Mouse (Mus musculus) left cerebral cortex, adult 8-10 months (tissue): ENCODE results near the gene Ero1lb. TPM values are rescaled to one million over a fixed set of nuclear protein-coding genes. Genes with fewer than 3 reads are reported as not detected.

Experiments used
- DNase-seq, 2 experiments: peaks; one replicate each; pipeline ENCODE4 v3.0.0; 2022; ENCODE audit warnings: low spot score in 2 of 2
- total RNA-seq, 4 experiments: library from RNA; stranded (reverse); gene quantifications; 2 replicates each; pipeline ENCODE4 v1.2.4; 2022

The Ero1lb gene
- 10 to 100 TPM; 11.5 to 12.5 (median 12.2) TPM for total RNA-seq

- DNase-seq, result peak; percentile 89 to 100
Observed at GRCm38 (mm10) chr13:12565621-12566390, at the start of gene Ero1lb. Gene Ero1lb, plus strand, starts transcription at chr13:12565874.

DNA sequence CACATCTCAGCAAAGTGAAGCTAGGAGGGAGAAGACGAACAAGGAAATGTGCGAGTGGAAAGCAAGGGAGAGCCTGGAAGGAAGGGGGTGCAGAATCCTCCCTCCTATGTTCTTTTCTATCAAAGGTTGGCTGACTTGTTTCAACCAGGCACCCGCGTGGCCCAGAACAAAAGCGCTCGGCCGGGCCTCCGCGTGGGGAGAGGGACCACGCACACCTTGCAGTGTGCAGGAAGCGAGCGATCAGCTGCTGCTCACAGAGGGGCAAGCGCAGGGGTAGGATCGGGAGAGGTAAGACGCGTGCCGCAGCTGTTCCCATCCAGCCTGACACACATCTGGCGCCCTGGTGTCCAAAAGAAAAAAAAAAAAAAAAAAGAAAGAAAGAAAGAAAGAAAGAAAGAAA is 46.3 kb upstream of the Ero1lb start:
- no peak for DNase-seq

DNA sequence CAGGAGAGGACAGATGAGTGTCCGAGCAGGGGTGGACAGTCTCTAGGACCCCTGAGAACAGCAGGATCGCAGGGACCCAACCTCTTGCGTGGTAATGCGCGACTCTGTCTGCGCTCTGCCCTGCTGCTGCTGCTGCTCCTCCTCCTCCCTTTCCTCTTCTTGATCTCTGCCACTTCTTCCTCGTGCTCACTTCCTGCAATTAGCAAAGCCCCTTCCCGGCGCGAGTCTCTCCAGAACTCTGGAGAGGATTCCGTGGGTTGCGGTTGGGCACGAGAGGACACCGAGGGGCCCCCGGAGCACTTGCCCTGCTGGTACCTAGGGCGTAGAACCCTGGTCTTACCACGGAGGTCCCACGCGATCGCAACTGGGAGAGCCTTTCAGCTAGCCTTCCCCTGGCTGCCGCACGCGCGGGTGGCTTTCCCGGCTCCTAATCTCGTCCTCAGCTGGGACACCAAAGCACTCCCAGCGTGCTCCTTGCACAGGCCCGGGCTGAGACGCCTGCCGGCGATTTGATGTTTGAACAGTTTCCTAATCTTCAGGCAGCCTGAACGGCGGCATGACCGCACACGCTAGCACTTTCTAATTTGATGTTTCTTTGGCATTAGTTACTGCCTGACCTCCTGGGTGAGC is 45.6 kb upstream of the Ero1lb start, which contains the start of gene Edaradd:
Gene Edaradd, minus strand, starts transcription at position 484 of the 630 bp plus-strand sequence.
- DNase-seq, result peak in 1 of 2 experiments; percentile 18

GRCm38 (mm10) chr13:12522346-12522745 is 43.3 kb upstream of the Ero1lb start:
- DNase-seq, result no peak

DNA sequence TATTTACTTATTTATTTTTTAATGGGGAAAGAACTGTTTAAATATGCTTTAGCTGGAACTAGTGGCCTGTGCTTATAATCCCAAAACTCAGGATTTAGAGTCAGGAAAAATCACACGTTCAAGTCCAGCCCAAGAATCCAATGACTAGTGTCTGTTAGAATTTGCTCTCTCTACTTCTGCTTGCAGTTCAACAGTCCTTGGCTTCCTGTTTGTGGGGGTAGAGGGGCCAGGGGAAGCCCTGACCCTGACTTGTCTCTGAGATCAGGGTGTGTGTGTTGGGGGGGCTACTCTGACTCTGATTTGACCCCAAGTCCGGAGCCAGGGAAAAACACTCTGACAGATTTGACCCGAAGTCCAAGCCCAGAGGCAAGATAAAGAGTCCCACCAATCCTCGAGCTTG is 40.0 kb upstream of the Ero1lb start:
- no peak for DNase-seq

DNA sequence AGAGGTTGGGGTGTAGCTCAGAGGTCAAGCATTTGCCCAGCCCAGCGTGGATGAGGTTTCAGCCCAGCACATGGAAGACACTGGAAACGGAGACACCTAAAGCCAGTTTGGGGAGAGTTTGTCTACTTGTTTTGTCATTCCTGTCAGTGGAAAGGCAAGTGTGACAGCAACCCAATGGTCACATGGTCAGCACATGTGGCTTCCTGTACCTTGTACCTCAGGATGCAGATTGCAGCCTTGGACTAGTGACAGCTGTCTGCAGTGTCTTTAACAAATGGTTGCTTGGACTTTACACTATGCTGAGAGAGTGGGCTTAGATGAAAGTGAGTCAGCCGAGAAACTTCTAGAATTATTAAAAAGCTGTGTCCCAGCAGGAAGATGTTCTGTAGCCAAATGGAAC is 31.0 kb upstream of the Ero1lb start:
- DNase-seq, result no peak

DNA sequence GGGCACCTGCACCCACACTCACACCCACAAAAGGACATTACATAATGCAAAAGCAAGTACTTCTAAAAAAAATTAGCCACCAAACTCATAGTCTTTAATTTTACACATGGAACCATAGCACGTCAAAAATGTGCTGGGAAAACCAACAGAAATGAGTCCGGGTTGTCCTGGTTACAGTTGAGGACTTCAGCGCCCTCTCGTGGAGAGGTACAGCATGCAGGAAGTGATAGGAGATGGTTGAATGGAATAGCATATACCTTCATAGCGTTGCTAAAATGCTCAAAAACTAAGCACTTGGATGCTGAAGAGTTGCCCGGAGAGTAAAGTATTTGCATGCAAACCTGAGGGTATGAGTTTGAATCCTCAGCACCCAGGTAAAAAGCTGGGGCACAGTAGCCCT is 27.7 kb upstream of the Ero1lb start:
- no peak for DNase-seq

DNA sequence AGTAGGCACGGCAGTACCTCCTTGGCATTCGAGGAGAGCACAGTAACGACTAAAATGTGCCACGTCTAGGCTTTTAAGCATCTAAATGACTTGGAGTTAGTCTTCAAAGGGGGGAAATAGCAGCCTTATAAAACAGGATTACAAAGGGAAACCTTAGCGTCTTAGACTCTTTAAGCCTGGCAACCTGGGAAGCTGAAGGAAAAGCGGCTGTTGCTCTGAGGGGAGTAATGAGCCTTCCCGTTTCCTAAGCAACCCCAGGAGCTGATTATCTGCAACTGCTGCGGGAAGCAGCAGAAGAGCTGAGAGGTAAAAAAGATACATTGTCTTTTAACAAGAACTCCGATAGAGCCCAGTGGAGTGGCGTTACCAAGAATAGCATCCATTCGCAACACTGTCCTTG is 26.0 kb upstream of the Ero1lb start:
- DNase-seq, result no peak

GRCm38 (mm10) chr13:12540119-12540518 is 25.6 kb upstream of the Ero1lb start:
- DNase-seq, result no peak

DNA sequence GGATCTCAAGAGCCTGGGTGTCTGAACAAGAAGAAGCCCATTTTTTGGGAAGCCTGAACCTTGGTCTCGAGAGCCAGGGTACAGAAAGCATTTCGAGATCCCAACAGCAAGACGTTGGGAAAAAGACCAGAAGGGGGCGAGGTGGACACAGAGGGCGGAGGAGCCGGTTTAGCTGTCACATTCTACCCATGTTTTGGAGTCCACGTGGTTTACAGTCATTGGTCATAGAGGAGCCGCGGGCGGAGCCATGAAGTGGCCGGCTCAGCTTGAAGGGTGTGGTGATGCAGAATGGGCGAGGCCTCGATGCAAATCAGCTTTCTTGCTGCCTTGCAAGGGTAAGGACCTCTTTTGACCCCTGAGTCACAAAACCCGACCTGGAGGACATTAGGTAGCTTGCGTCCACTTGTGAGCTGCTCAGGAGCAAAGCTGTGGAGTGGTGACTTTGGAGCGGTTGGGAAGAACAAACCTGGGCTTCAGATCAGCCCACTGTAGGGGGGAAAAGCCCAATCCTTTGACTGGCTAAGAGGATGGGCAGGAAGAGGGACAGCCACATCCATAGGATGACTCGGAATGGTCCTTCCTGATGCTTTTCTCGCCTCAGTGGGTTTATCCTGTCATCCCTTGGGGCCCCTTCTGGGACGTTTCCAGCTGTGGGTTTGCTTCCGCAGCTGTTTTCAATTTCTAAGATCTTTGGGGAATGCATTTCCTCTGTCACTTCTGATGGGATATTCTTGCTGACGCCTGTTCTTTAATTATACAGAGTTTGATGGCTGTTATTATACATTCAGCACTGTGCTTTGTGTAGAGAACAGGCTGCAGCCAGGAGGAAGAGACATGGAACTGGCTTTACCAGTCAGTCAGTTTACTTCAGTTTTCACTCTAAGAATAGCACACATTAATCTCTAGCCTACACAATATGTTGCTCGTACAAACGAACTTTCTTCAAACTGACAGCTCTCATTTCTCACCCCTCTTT is 23.4 kb upstream of the Ero1lb start:
- DNase-seq, result no peak

- no peak for DNase-seq
Observed at GRCm38 (mm10) chr13:12543246-12543645, 22.4 kb upstream of the Ero1lb start.

GRCm38 (mm10) chr13:12543880-12544568 is 21.6 kb upstream of the Ero1lb start:
- no peak for DNase-seq

- no peak for DNase-seq
Observed at GRCm38 (mm10) chr13:12554211-12554610, 11.5 kb upstream of the Ero1lb start.

DNA sequence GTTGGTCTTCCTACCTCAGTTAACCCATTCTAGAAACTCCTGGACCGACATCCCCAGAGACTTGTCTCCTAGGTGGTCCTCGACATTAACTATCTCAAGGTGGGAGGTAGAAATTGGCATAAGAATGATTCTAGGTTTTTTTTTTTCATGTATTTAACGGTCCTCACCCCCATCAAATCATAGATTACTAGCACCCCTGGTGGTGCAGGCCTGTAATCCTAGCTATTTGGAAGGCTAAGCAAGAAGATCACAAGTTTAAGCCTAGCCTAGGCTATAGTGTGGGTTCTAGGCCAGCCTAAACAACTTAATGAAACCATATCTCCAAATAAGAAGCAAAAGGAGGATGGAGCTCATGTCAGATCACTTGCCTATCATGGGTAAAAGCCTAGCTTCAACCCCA is 6.6 kb upstream of the Ero1lb start:
- DNase-seq, result no peak

- DNase-seq, result no peak
Observed at GRCm38 (mm10) chr13:12559462-12560120, 6.1 kb upstream of the Ero1lb start.

DNA sequence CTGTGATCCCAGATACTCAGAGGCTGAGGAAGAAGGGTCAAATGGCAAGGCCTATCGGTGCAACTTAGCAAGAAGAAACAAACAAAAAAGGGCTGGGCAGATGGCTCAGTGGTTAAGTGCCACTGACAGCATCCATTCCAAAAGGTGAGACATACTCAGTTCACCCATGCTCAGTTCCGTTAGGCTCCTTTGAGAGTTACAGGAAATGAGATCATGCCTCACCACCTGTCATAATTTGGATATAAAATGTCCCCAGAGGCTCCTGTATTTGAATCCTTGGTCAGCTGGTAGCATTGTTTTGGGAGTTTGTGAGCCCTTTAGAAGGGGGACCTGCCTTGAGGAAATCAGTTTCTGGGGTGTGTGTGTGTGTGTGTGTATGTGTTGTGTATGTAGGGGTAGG is 3.9 kb upstream of the Ero1lb start:
- no peak for DNase-seq

- no peak for DNase-seq
Observed at GRCm38 (mm10) chr13:12562256-12562655, 3.4 kb upstream of the Ero1lb start.

- no peak for DNase-seq
Observed at GRCm38 (mm10) chr13:12567936-12568335, 2.3 kb downstream of the Ero1lb start.

DNA sequence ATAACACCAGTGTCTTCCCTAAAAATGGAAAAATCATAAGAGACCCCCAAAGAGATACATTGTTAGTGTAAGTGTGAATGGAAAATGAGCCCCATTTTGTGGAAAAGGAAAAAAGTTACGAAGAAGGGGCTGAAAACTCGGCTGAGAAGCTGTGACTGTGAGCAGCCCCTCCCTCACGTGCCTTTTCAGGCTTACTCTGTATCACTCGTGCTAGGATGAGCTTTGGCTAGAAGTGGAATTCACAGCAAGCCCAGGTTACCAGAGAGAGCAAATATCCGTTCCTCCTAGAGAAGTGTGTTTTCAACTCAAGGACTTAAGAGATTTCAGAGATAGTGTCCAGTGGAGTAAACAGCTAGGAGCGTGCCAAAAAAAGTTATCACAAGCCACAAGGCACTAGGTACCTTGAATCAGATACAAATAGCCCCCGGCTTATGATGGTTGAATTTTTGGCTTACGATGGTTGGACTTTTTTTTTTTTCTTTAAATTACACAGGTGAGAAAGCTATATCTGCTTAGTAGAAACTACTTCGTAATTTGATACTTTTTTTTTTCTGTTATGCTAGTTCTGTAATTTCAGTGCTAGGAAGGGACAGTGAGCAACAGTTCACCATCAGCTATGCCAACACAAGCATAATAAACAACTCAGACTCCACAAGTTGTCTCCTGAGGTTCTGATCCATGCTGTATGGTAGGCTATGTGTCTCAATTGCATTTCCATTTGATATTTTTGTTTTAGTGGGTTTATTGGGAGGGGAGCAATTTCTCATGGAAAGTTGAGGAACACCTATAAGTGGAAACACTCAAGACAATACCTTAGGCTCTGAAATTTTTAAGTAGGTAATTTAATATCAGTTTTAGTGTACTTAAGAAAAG is 3.2 kb downstream of the Ero1lb start:
- no peak for DNase-seq

GRCm38 (mm10) chr13:12569741-12570140 is 4.1 kb downstream of the Ero1lb start:
- DNase-seq, result no peak
